Comparison of ENCODE assay signal across 9 mouse cellular contexts in genomic region chr13:83526066-83526465, GRCm38 (mm10). TPM values are rescaled to one million over a fixed set of nuclear protein-coding genes. Genes with fewer than 3 reads are reported as not detected.
DNase-seq lines count a peak whose midpoint lies in the region; ATAC-seq and TF ChIP-seq lines count a peak whose summit lies in the region.
"Had no signal": no experiment of that assay in that cellular context is flagged by ENCODE, and none has a peak within 500 bp of the region (broad histone marks: within the 10 kb centered on the region; RNA-seq: fewer than 3 reads in every experiment).

No protein-coding gene starts in this region.

- H3K9ac ChIP-seq in embryonic facial prominence, embryonic 12.5 days: 0 out of 2 replicates have a peak overlapping the region, but pooled peaks have one; percentile 54
- H3K9ac ChIP-seq in hindbrain, embryonic 15.5 days: no peak overlapping the region
- H3K9ac ChIP-seq: midbrain, embryonic 12.5 days had no signal

- TF ChIP-seq POLR2A in myocyte (IDR thresholded peaks at IDR 0.05; ENCODE audit: insufficient read length, low read depth): no peak

- H3K9me3 ChIP-seq in embryonic facial prominence, embryonic 12.5 days: no peaks in the 10 kb centered on the region
- no peaks in the 10 kb centered on the region for H3K9me3 ChIP-seq in hindbrain, embryonic 15.5 days
- H3K9me3 ChIP-seq: midbrain, embryonic 12.5 days had no signal

- H3K27me3 ChIP-seq in embryonic facial prominence, embryonic 12.5 days: no peaks in the 10 kb centered on the region
- no peaks in the 10 kb centered on the region for H3K27me3 ChIP-seq in hindbrain, embryonic 15.5 days
- no peaks in the 10 kb centered on the region for H3K27me3 ChIP-seq in myocyte (ENCODE audit: control insufficient read depth, insufficient read depth, insufficient read length)

- H3K27ac ChIP-seq in left cerebral cortex, adult 2 months: peak overlapping the region; percentile 97
- H3K27ac ChIP-seq in embryonic facial prominence, embryonic 12.5 days: no peak overlapping the region
- H3K27ac ChIP-seq in hindbrain, embryonic 15.5 days (replicated peaks): 0 out of 2 replicates have a peak overlapping the region, but pooled peaks have one; percentile 4
- H3K27ac ChIP-seq: midbrain, embryonic 12.5 days had no signal

- peak overlapping the region; percentile 65 for H3K4me3 ChIP-seq in left cerebral cortex, adult 2 months
- peak overlapping the region; percentile 57 for H3K4me3 ChIP-seq in embryonic facial prominence, embryonic 12.5 days
- H3K4me3 ChIP-seq in hindbrain, embryonic 15.5 days: peak overlapping the region; percentile 64
- H3K4me3 ChIP-seq in myocyte: peak overlapping the region; percentile 56

- no peaks in the 10 kb centered on the region for H3K36me3 ChIP-seq in embryonic facial prominence, embryonic 12.5 days
- no peaks in the 10 kb centered on the region for H3K36me3 ChIP-seq in hindbrain, embryonic 15.5 days
- no peaks in the 10 kb centered on the region for H3K36me3 ChIP-seq in myocyte (ENCODE audit: control insufficient read depth, insufficient read depth)
- H3K36me3 ChIP-seq: midbrain, embryonic 12.5 days had no signal

- H3K4me2 ChIP-seq in embryonic facial prominence, embryonic 12.5 days (replicated peaks): peak overlapping the region; percentile 81
- peak overlapping the region; percentile 79 for H3K4me2 ChIP-seq in hindbrain, embryonic 15.5 days
- H3K4me2 ChIP-seq in myocyte (ENCODE audit: low read depth): peak overlapping the region; percentile 63
- H3K4me2 ChIP-seq: midbrain, embryonic 12.5 days had no signal

- intact Hi-C loops in left cerebral cortex, adult 2 months (cut with DNase I): loop anchor here (5.0 to 10.0 kb wide), 3 partner anchors 46 to 961 kb away; no protein-coding TSS in a partner anchor
- intact Hi-C loops in left cerebral cortex, postnatal 25 days (cut with DNase I): loop anchor here (5.0 to 10.0 kb wide), 5 partner anchors 46 to 1221 kb away; no protein-coding TSS in a partner anchor

- no peak overlapping the region for H3ac ChIP-seq in myocyte (ENCODE audit: control insufficient read depth, insufficient read length)

- no peaks in the 10 kb centered on the region for H3K4me1 ChIP-seq in embryonic facial prominence, embryonic 12.5 days
- peaks cover 6% of the 10 kb centered on the region; the same call in 1 of the 2 replicates for H3K4me1 ChIP-seq in hindbrain, embryonic 15.5 days (replicated peaks)
- H3K4me1 ChIP-seq: midbrain, embryonic 12.5 days had no signal

- no peak for TF ChIP-seq CTCF in left cerebral cortex, adult 2 months (IDR thresholded peaks at IDR 0.05)

- no peak for ATAC-seq in embryonic facial prominence, embryonic 12.5 days (ENCODE audit: insufficient number of reproducible peaks, insufficient read depth, low FRiP score, low TSS enrichment)
- ATAC-seq in hindbrain, embryonic 15.5 days (ENCODE audit: low FRiP score, low read depth): no peak
- no peak for ATAC-seq in megakaryocyte-erythroid progenitor cell, adult 5-6 weeks (replicated peaks; ENCODE audit: low FRiP score, low TSS enrichment, poor library complexity, severe bottlenecking)

- H3K79me2 ChIP-seq in myocyte (ENCODE audit: control insufficient read depth, insufficient read depth): no peaks in the 10 kb centered on the region

- DNase-seq in left cerebral cortex, adult 2 months (ENCODE audit: extremely low spot score in 1 of 2, low spot score in 2 of 2): no peak
- no peak for DNase-seq in left cerebral cortex, postnatal 25 days (ENCODE audit: low spot score in 2 of 2)
- DNase-seq in urinary bladder, postnatal 25 days (ENCODE audit: low spot score): no peak
- DNase-seq: thymus, adult 18-20 months had no signal

- WGBS in embryonic facial prominence, embryonic 12.5 days: 30% methylated on average over 6 of the region's 6 CpGs
- 45% methylated on average over 6 of the region's 6 CpGs for WGBS in hindbrain, embryonic 15.5 days

TF ChIP-seq in myocyte, 11 proteins besides CTCF, POLR2A, EP300 and RAD21:
- TF ChIP-seq SRF (IDR thresholded peaks at IDR 0.05; ENCODE audit: control insufficient read depth, insufficient read length, low read depth) (no peak), E2F4 (IDR thresholded peaks at IDR 0.05; ENCODE audit: insufficient read depth) (no peak), POLR2AphosphoS2 (IDR thresholded peaks at IDR 0.05; ENCODE audit: insufficient read length, low read depth) (no peak), CEBPB (IDR thresholded peaks at IDR 0.05; ENCODE audit: insufficient read depth, poor library complexity, severe bottlenecking) (no peak), MYOG (IDR thresholded peaks at IDR 0.05; ENCODE audit: control insufficient read depth in 1 of 3, insufficient read depth in 1 of 3, insufficient read length in 2 of 3, low read depth in 2 of 3) (no peak), MAX (IDR thresholded peaks at IDR 0.05; ENCODE audit: low read depth) (no peak), USF1 (IDR thresholded peaks at IDR 0.05; ENCODE audit: low read depth) (no peak), MYOD1 (IDR thresholded peaks at IDR 0.05; ENCODE audit: control insufficient read depth in 1 of 3, insufficient read length in 2 of 3, low read depth in 2 of 3) (no peak)

RNA-seq across cellular contexts. Expression of gene Mef2c, which starts 22.2 kb away (rescaled TPM):
- 100 to 1,000 TPM; 545 to 647 TPM for total RNA-seq in left cerebral cortex, adult 2 months (2021)
- total RNA-seq in left cerebral cortex, postnatal 25 days (2021): 100 to 1,000 TPM; 688 to 732 TPM
- polyA plus RNA-seq in embryonic facial prominence, embryonic 12.5 days (2016; fragmentation: Nextera tagmentation; extraction: Ambion mirVana): 69.9 and 73.2 TPM in 2 replicates
- polyA plus RNA-seq in hindbrain, embryonic 15.5 days (2015; fragmentation: Nextera tagmentation; extraction: Ambion mirVana): 33.4 and 38.6 TPM in 2 replicates
- 49.0 TPM for polyA plus RNA-seq in myocyte (2012; fragmentation: generic; extraction: Trizol)
- 29.5 and 36.6 TPM in 2 replicates for total RNA-seq in megakaryocyte-erythroid progenitor cell, adult 5-6 weeks (2014; fragmentation: Nextera tagmentation)
- total RNA-seq in megakaryocyte-erythroid progenitor cell, adult 5-6 weeks (2017): 60.0 and 141 TPM in 2 replicates
